Mouse (Mus musculus) megakaryocyte, embryonic 14.5 days (primary cell): ENCODE measurements at regions not wholly inside any gene's neighbourhood (a gene's known extent, or its start where the extent isn't known, plus 50 kb on each side); places are given as distances from the start of the nearest gene placed in this dataset.
"Not testable (repeated sequence)": the region's sequence is repeated elsewhere in the genome, so short reads cannot be mapped to it uniquely, and the experiment has no call there.

Experiments
- H3K27me3 ChIP-seq: replicated peaks from 2 replicates; pipeline ENCODE3; 2012; ENCODE audit warnings: inconsistent platforms
- H3K36me3 ChIP-seq: replicated peaks from 2 replicates; pipeline ENCODE3; 2012; ENCODE audit warnings: low read length, inconsistent platforms, mixed read lengths
- H3K4me1 ChIP-seq: 2 replicates; pipeline ENCODE4 v1.6.1; 2012; ENCODE audit warnings: inconsistent platforms
- H3K4me3 ChIP-seq: replicated peaks from 2 replicates; pipeline ENCODE3; 2012; ENCODE audit warnings: moderate library complexity, mild to moderate bottlenecking, inconsistent platforms
- H3K9me3 ChIP-seq: 2 replicates; pipeline ENCODE4 v1.6.1; 2012; ENCODE audit warnings: inconsistent platforms
- FLI1 ChIP-seq: IDR thresholded peaks from 2 replicates; pipeline ENCODE4 v1.6.1; 2012; ENCODE audit warnings: low read length, inconsistent platforms, mixed read lengths
- GATA1 ChIP-seq: IDR thresholded peaks from 3 replicates; pipeline ENCODE4 v1.6.1; 2012; ENCODE audit warnings: mixed read lengths, low read length, inconsistent platforms, borderline replicate concordance

DNA sequence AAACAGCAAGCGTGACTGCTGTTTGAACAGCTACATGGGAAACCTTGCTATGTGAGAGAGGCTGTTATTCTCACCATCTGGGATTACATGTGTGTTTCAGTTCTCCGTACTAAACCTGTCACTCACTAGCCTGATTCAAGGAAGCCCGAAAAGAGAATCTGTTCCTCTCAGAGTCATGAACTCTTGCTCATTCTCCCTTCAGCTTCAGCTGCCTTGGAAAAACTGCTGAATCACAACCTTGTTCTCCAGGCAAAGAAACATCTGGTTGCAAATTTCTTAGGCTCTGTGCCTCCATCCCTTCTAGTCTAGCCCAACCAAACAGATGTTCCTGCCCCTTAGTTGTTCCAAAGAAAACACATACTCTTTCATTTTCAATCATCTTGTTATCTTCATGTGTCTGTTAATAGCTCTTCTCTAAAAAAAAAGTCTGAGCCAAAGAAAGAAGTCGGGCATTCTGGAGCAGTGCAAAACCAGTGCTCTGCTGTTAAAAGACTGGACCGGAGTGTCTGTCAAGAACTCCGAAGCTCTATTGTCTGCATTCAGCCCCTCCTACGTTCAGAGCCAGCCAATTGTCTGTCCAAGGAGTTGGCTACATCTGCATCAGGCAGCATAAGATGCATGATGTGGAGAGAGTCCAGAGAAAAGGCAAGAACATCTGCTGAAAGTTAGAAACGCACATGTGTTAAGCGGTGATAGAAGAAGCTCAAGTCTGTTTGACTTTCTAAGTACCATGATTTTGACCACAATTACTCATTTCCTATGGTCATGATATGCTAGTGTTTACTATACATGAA is 313.8 kb upstream of the Pkdcc start:
- Histone ChIP-seq H3K36me3 (no peaks in the 10 kb centered on the region), H3K9me3 (no peaks in the 10 kb centered on the region), H3K27me3 (no peaks in the 10 kb centered on the region), H3K4me1 (no peaks in the 10 kb centered on the region), H3K4me3 (no peak overlapping the region)
- TF ChIP-seq FLI1 (no peak), GATA1 (no peak)

GRCm38 (mm10) chr17:82904961-82905360 is 310.1 kb upstream of the Pkdcc start:
- no peaks in the 10 kb centered on the region for H3K4me1 ChIP-seq
- no peaks in the 10 kb centered on the region for H3K9me3 ChIP-seq
- no peak overlapping the region for H3K4me3 ChIP-seq
- no peak for TF ChIP-seq FLI1
- no peak for TF ChIP-seq GATA1
- no peaks in the 10 kb centered on the region for H3K27me3 ChIP-seq
- H3K36me3 ChIP-seq, result no peaks in the 10 kb centered on the region

DNA sequence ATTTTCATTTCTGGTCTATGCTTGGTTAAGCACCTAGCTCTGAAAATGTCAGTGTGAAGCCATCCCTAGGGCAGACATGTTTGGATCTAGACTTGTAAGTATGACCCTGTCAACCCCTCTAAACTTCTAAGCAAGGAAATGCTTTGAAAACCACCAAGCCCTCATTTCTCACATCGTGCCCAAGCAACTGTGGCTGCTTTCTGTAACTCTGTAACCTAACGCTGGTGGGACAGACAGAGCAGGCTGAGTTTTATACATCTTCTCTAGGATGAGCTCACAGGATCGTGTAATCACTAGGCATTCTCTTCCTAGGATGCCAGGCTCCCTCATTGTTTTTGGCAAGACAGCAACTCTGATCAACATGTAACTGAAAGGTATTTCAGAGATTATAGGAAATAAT is 309.6 kb upstream of the Pkdcc start:
- TF ChIP-seq GATA1 (no peak), FLI1 (no peak)
- no peaks in the 10 kb centered on the region for H3K36me3 ChIP-seq
- no peak overlapping the region for H3K4me3 ChIP-seq
- no peaks in the 10 kb centered on the region for H3K27me3 ChIP-seq
- H3K9me3 ChIP-seq, result no peaks in the 10 kb centered on the region
- no peaks in the 10 kb centered on the region for H3K4me1 ChIP-seq

GRCm38 (mm10) chr17:82909189-82909588 is 305.9 kb upstream of the Pkdcc start:
- no peaks in the 10 kb centered on the region for H3K4me1 ChIP-seq
- H3K9me3 ChIP-seq, result no peaks in the 10 kb centered on the region
- TF ChIP-seq GATA1, result no peak
- no peak for TF ChIP-seq FLI1
- H3K27me3 ChIP-seq, result no peaks in the 10 kb centered on the region
- H3K36me3 ChIP-seq, result no peaks in the 10 kb centered on the region
- no peak overlapping the region for H3K4me3 ChIP-seq

- not testable (repeated sequence) for H3K9me3 ChIP-seq, H3K27me3 ChIP-seq, H3K4me1 ChIP-seq, H3K36me3 ChIP-seq, H3K4me3 ChIP-seq
Observed at GRCm38 (mm10) chr17:82922986-82923385, 292.1 kb upstream of the Pkdcc start.

DNA sequence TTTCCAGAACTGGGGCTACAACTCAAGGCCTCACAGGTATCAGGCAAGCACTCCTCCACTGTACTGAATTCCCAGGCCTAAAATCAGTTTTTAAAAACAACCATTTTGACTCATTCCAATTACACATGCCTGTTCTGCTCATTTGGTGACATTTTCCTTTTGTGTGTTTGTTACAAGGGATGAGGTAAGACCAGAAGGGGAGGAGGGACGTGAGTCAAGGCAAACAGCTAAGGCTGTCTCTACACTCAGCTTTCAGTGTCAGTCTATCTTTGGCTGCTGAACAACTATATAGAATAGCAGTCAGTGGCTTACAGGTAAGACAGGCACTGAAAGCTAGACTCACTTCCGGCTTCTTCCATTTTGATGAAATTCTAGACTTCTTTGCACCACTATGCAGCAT is 289.3 kb upstream of the Pkdcc start:
- H3K4me1 ChIP-seq, result no peaks in the 10 kb centered on the region
- H3K9me3 ChIP-seq, result no peaks in the 10 kb centered on the region
- H3K27me3 ChIP-seq, result no peaks in the 10 kb centered on the region
- H3K4me3 ChIP-seq, result no peak overlapping the region
- TF ChIP-seq GATA1 (no peak), FLI1 (no peak)
- no peaks in the 10 kb centered on the region for H3K36me3 ChIP-seq

GRCm38 (mm10) chr17:82927681-82928080 is 287.4 kb upstream of the Pkdcc start:
- Histone ChIP-seq H3K9me3 (no peaks in the 10 kb centered on the region), H3K4me3 (no peak overlapping the region), H3K27me3 (no peaks in the 10 kb centered on the region), H3K4me1 (no peaks in the 10 kb centered on the region), H3K36me3 (no peaks in the 10 kb centered on the region)
- TF ChIP-seq FLI1, result no peak
- no peak for TF ChIP-seq GATA1

- H3K27me3 ChIP-seq, result no peaks in the 10 kb centered on the region
- TF ChIP-seq FLI1, result no peak
- no peak for TF ChIP-seq GATA1
- H3K36me3 ChIP-seq, result no peaks in the 10 kb centered on the region
- no peaks in the 10 kb centered on the region for H3K4me1 ChIP-seq
- H3K4me3 ChIP-seq, result no peak overlapping the region
- no peaks in the 10 kb centered on the region for H3K9me3 ChIP-seq
Observed at GRCm38 (mm10) chr17:82929511-82929910, 285.6 kb upstream of the Pkdcc start.

DNA sequence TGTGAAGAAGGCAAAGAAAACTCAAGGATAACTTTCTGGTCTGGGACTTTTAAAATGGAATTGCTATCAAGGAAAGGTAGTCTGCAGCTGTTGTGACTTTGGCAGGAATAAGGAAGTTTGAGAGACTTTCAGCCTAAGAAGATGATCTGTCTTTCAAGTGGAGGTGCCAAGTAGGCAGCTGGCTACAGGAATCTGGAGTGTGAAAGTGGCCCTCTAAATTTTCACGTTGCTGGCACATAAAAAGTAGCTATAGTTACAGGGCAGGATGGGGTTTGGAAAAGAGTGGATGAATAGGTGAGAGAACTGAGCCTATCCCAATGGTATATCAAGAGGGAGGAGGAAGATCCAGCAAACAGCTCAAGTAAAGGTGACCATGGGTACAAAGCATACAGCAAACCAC is 284.4 kb upstream of the Pkdcc start:
- H3K27me3 ChIP-seq, result no peaks in the 10 kb centered on the region
- H3K36me3 ChIP-seq, result no peaks in the 10 kb centered on the region
- TF ChIP-seq FLI1, result no peak
- no peak overlapping the region for H3K4me3 ChIP-seq
- no peaks in the 10 kb centered on the region for H3K4me1 ChIP-seq
- no peaks in the 10 kb centered on the region for H3K9me3 ChIP-seq

DNA sequence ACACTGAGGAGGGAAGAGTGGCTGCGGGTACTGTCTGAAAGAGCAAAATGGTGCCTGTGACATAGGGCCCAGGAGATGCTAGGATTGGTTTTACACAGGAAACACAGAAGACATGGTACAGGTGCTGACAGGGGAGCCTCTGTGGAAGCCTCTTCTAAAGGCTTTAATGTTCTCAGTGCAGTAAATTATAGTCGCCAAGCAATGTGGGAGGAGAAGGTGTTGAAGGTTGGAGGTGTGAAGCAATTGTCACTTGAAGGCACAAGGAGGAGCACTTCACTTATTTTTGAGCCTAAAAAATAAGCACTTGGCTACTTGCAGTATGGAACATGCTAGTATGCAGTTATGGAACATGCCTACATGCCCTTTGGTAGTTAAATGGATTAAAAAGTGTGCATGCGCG is 283.6 kb upstream of the Pkdcc start:
- no peak overlapping the region for H3K4me3 ChIP-seq
- H3K36me3 ChIP-seq, result no peaks in the 10 kb centered on the region
- TF ChIP-seq FLI1 (no peak), GATA1 (no peak)
- H3K9me3 ChIP-seq, result no peaks in the 10 kb centered on the region
- no peaks in the 10 kb centered on the region for H3K27me3 ChIP-seq
- H3K4me1 ChIP-seq, result no peaks in the 10 kb centered on the region

DNA sequence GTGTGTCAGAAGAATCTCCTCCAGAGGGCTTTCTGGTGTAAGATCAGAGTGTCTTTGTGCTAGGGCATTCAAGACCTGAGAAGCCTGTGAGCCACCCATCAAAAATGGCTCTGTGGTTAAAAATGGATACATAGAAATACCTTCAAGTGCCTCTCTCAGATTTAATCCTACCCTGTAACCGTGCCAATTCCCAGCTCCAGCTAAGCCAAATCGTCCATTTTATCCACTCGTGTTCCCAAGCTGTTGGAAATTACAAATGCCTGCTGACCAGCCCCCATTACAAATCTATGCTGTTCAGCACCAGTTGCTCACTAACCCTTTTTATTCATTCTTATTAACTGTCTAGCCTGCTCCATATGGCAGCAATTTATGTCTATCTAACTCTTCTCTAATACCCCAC is 278.3 kb upstream of the Pkdcc start:
- no peaks in the 10 kb centered on the region for H3K9me3 ChIP-seq
- TF ChIP-seq FLI1, result no peak
- no peak for TF ChIP-seq GATA1

More for the DNA sequence above, 278.3 kb upstream of the Pkdcc start:
- H3K4me1 ChIP-seq, result no peaks in the 10 kb centered on the region
- H3K36me3 ChIP-seq, result no peaks in the 10 kb centered on the region
- H3K4me3 ChIP-seq, result no peak overlapping the region
- no peaks in the 10 kb centered on the region for H3K27me3 ChIP-seq
